Mouse (Mus musculus) CH12.LX (cell line): ENCODE results near the gene Irx1. TPM values are rescaled to one million over a fixed set of nuclear protein-coding genes. Genes with fewer than 3 reads are reported as not detected.

Experiments
- DNase-seq: peaks from one replicate; pipeline ENCODE4 v3.0.0-alpha.2; 2013; ENCODE audit errors: extremely low read depth
- H3K27ac ChIP-seq: 2 replicates; pipeline ENCODE4 v1.5.1; 2012; ENCODE audit warnings: low read depth, mild to moderate bottlenecking, control low read depth, moderate library complexity; ENCODE audit not compliant: insufficient read depth
- H3K27me3 ChIP-seq: replicated peaks from 2 replicates; pipeline ENCODE3; 2012; ENCODE audit warnings: inconsistent platforms
- H3K36me3 ChIP-seq, 2 experiments: replicated peaks in 1 of 2; 2 replicates each; pipeline versions ENCODE3 to v1.6.1; 2012; ENCODE audit warnings: inconsistent platforms in 1 of 2, low read length in 1 of 2, mild to moderate bottlenecking in 1 of 2, mixed read lengths in 1 of 2, moderate library complexity in 1 of 2; ENCODE audit not compliant: control insufficient read depth in 1 of 2, insufficient read depth in 1 of 2
- H3K4me1 ChIP-seq, 2 experiments: 2 replicates each; pipeline ENCODE4 v1.6.1; 2012; ENCODE audit warnings: inconsistent platforms in 1 of 2, moderate library complexity in 1 of 2; ENCODE audit not compliant: insufficient read depth in 2 of 2, control insufficient read depth in 1 of 2
- H3K4me2 ChIP-seq: 2 replicates; pipeline ENCODE4 v1.6.1; 2012; ENCODE audit warnings: low read depth, mild to moderate bottlenecking, control low read depth; ENCODE audit not compliant: poor library complexity, insufficient read depth, severe bottlenecking
- H3K4me3 ChIP-seq, 3 experiments: fragments of 150-350 bp in 1 of 3; sonication (generic) in 1 of 3; replicated peaks in 1 of 3; 2 replicates each; pipeline versions ENCODE3 to v1.5.1; 2011 to 2012; ENCODE audit warnings: low read depth in 2 of 3, low read length in 2 of 3, mild to moderate bottlenecking in 2 of 3, moderate library complexity in 2 of 3, control low read depth in 1 of 3, improper control_type of control experiment in 1 of 3, inconsistent platforms in 1 of 3, mixed read lengths in 1 of 3; ENCODE audit not compliant: poor library complexity in 1 of 3
- H3K79me2 ChIP-seq: replicated peaks from 2 replicates; pipeline ENCODE4 v1.6.1; 2012; ENCODE audit warnings: mild to moderate bottlenecking, moderate library complexity; ENCODE audit not compliant: control insufficient read depth, poor library complexity, insufficient read depth, severe bottlenecking; ENCODE audit errors: extremely low read depth
- H3K9ac ChIP-seq: 2 replicates; pipeline ENCODE4 v1.6.1; 2012; ENCODE audit warnings: low read depth, mild to moderate bottlenecking, control low read depth, moderate library complexity; ENCODE audit not compliant: insufficient read depth
- H3K9me3 ChIP-seq: replicated peaks from 2 replicates; pipeline ENCODE3; 2012; ENCODE audit warnings: low read length, inconsistent platforms, mixed read lengths
- CTCF ChIP-seq, 2 experiments: IDR thresholded peaks in 1 of 2; conservative IDR thresholded peaks in 1 of 2; 2 replicates each; pipeline ENCODE4 v1.5.1; 2011 to 2012; ENCODE audit warnings: low read depth in 2 of 2, low read length in 2 of 2, improper control_type of control experiment in 1 of 2, inconsistent platforms in 1 of 2, mild to moderate bottlenecking in 1 of 2, moderate library complexity in 1 of 2
- E2F4 ChIP-seq: IDR thresholded peaks from 2 replicates; pipeline ENCODE4 v1.6.1; 2011; ENCODE audit warnings: low read depth, low read length, improper control_type of control experiment; ENCODE audit not compliant: insufficient replicate concordance
- GABPA ChIP-seq: IDR thresholded peaks from 2 replicates; pipeline ENCODE4 v1.6.1; 2012; ENCODE audit warnings: low read depth, low read length, improper control_type of control experiment, inconsistent platforms; ENCODE audit not compliant: insufficient replicate concordance
- IRF4 ChIP-seq: IDR thresholded peaks from 2 replicates; pipeline ENCODE4 v1.6.1; 2014; ENCODE audit warnings: low read depth, mild to moderate bottlenecking, inconsistent platforms, low read length, improper control_type of control experiment
- KAT2A ChIP-seq: IDR thresholded peaks from 2 replicates; pipeline ENCODE4 v1.6.1; 2012; ENCODE audit warnings: low read length, improper control_type of control experiment, inconsistent platforms; ENCODE audit not compliant: insufficient replicate concordance
- MAFK ChIP-seq: IDR thresholded peaks from 2 replicates; pipeline ENCODE4 v1.6.1; 2011; ENCODE audit warnings: low read length, improper control_type of control experiment; ENCODE audit not compliant: insufficient replicate concordance
- MAZ ChIP-seq: IDR thresholded peaks from 2 replicates; pipeline ENCODE4 v1.6.1; 2012; ENCODE audit warnings: low read depth, mild to moderate bottlenecking, inconsistent platforms, low read length, improper control_type of control experiment, moderate library complexity
- SIN3A ChIP-seq: IDR thresholded peaks from 2 replicates; pipeline ENCODE4 v1.6.1; 2012; ENCODE audit warnings: low read length, improper control_type of control experiment, inconsistent platforms
- TBP ChIP-seq: conservative IDR thresholded peaks from 2 replicates; pipeline ENCODE4 v1.6.1; 2011; ENCODE audit warnings: low read depth, low read length, improper control_type of control experiment
- USF1 ChIP-seq: IDR thresholded peaks from 2 replicates; pipeline ENCODE4 v1.6.1; 2014; ENCODE audit warnings: low read depth, mild to moderate bottlenecking, inconsistent platforms, low read length, improper control_type of control experiment
- ZC3H11A ChIP-seq: IDR thresholded peaks from 2 replicates; pipeline ENCODE4 v1.6.1; 2012; ENCODE audit warnings: low read depth, mild to moderate bottlenecking, inconsistent platforms, low read length, improper control_type of control experiment
- ZNF384 ChIP-seq: IDR thresholded peaks from 2 replicates; pipeline ENCODE4 v1.6.1; 2012; ENCODE audit warnings: low read depth, low read length, improper control_type of control experiment, inconsistent platforms
- dilution Hi-C: fragments of 300-500 bp; cut with MboI; formaldehyde crosslinking; loops from 2 replicates; pipeline ENCODE4 v1.14.3; 2020; ENCODE audit warnings: low sequenced_read_pairs; ENCODE audit not compliant: extremely low pct_unique_long_range_greater_than_20kb, extremely low pct_ligation_motif_present
- in situ Hi-C: fragments of 300-500 bp; cut with MboI; formaldehyde crosslinking; loops from 3 replicates; pipeline ENCODE4 v1.14.3; 2019; ENCODE audit warnings: low sequenced_read_pairs, low pct_ligation_motif_present, low pct_unique_long_range_greater_than_20kb, mixed read lengths
- polyA plus RNA-seq: library from polyadenylated mRNA; unstranded; fragments of >175 nt; gene quantifications from 2 replicates; pipeline ENCODE4 v1.2.1, GENCODE M21; 2012; ENCODE audit warnings: low read depth; ENCODE audit not compliant: insufficient read length
- total RNA-seq, 2 experiments: library from RNA; depleted of rRNA; stranded (reverse); fragments of 300-350 nt in 1 of 2; fragments of >200 nt in 1 of 2; gene quantifications; 2 replicates each; pipeline ENCODE4 v1.2.3; 2012 to 2014

Gene Irx1
- total and polyA plus RNA-seq, 3 experiments, result not detected

GRCm38 (mm10) chr13:71910361-71910760 is 53.2 kb downstream of the Irx1 start:
- dilution Hi-C loops (no loop called here), in situ Hi-C loops (no loop called here)
- Histone ChIP-seq H3K4me1 (no peaks in the 10 kb centered on the region), H3K36me3 (no peaks in the 10 kb centered on the region), H3K9me3 (peaks cover 11% of the 10 kb centered on the region), H3K9ac (no peak overlapping the region), H3K4me3 (no peak overlapping the region), H3K79me2 (no peaks in the 10 kb centered on the region), H3K27ac (no peak overlapping the region), H3K27me3 (peaks cover 1% of the 10 kb centered on the region), H3K4me2 (no peak overlapping the region)
- DNase-seq, result no peak
- TF ChIP-seq USF1, result no peak
- TF ChIP-seq MAZ, result no peak
- TF ChIP-seq MAFK, result no peak
- no peak for TF ChIP-seq TBP
- TF ChIP-seq KAT2A, result no peak
- no peak for TF ChIP-seq E2F4
- no peak for TF ChIP-seq ZNF384
- no peak for TF ChIP-seq IRF4
- TF ChIP-seq GABPA, result no peak
- no peak for TF ChIP-seq SIN3A
- no peak for TF ChIP-seq ZC3H11A
- TF ChIP-seq CTCF (conservative IDR thresholded peaks at IDR 0.05 in 1 of 2, IDR thresholded peaks at IDR 0.05 in 1 of 2; ENCODE audit: low read depth in 2 of 2, low read length in 2 of 2), result no peak
